Mouse (Mus musculus) cerebellum, adult 2 months (tissue): Measurements from ENCODE around the gene Selenon.

Experiments
- CTCF ChIP-seq: fragments of 200-500 bp; IDR thresholded peaks from 2 replicates; pipeline ENCODE4 v1.5.1; 2011; ENCODE audit warnings: low read depth, mild to moderate bottlenecking, control low read depth, low read length, moderate library complexity, borderline replicate concordance; ENCODE audit not compliant: insufficient read depth
- POLR2A ChIP-seq: fragments of 200-500 bp; IDR thresholded peaks from 2 replicates; pipeline ENCODE4 v1.6.1; 2011; ENCODE audit warnings: low read length, control low read depth, borderline replicate concordance; ENCODE audit not compliant: insufficient read depth

DNA sequence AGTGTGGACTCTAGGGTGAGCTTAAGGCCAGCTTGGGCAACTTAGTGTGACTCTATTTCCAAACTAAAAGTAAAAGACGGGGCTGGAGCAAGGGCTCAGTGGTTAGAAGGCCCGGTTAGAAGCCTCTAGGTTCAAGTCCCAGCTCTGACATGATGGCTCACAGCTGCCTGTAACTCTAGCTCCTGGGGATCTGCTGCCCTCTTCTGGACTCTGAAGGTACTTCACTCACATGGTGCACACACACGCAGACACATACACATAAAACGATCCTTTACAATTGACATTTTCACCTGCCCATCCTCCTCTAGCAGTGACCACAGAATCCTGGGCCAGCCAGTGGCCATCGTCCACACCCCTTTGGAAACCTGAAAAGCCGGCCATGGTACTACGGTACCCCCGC, 2.1 kb downstream of the Selenon start:
- TF ChIP-seq POLR2A = no peak
- TF ChIP-seq CTCF = peak; percentile 7; the same call in 1 of the 2 replicates
